Mouse (Mus musculus): ENCODE data around the gene Haspin. TPM values are rescaled to one million over a fixed set of nuclear protein-coding genes. Genes with fewer than 3 reads are reported as not detected.

Gene Haspin
- polyA plus RNA-seq (2015; fragmentation: Nextera tagmentation; extraction: Ambion mirVana) = 2.9 and 3.1 TPM in 2 replicates

GRCm38 (mm10) chr11:73137591-73138501 is at the start of gene Haspin:
TSS of gene Haspin (minus strand) at chr11:73138294.

GRCm38 (mm10) chr11:73176608-73177508 is 38.8 kb upstream of the Haspin start, which contains the start of the genes Emc6 and Tax1bp3:
TSS of gene Emc6 (minus strand) at chr11:73177037.
TSS of gene Tax1bp3 (plus strand) at chr11:73177083.

GRCm38 (mm10) chr11:73159957-73160810 is 22.1 kb upstream of the Haspin start, which contains the start of gene P2rx5:
TSS of gene P2rx5 (plus strand) at chr11:73160421.

GRCm38 (mm10) chr11:73090283-73090682 is 47.8 kb downstream of the Haspin start, which contains the start of gene Itgae:
TSS of gene Itgae (plus strand) at chr11:73090583.

Other genes with a start within 250 kb of the Haspin start
- gene Atp2a3, start 177.1 kb downstream of the Haspin start, polyA plus RNA-seq (2015; fragmentation: Nextera tagmentation; extraction: Ambion mirVana) = 4.7 and 4.8 TPM in 2 replicates
- gene P2rx1, start 139.2 kb downstream of the Haspin start, polyA plus RNA-seq (2015; fragmentation: Nextera tagmentation; extraction: Ambion mirVana) = 1.0 and 1.1 TPM in 2 replicates
- 2.2 and 2.8 TPM in 2 replicates for gene Camkk1, start 119.3 kb downstream of the Haspin start, polyA plus RNA-seq (2015; fragmentation: Nextera tagmentation; extraction: Ambion mirVana)
- 5.6 and 8.5 TPM in 2 replicates for gene Ncbp3, start 90.5 kb downstream of the Haspin start, polyA plus RNA-seq (2015; fragmentation: Nextera tagmentation; extraction: Ambion mirVana)
- gene Itgae, start 47.7 kb downstream of the Haspin start, polyA plus RNA-seq (2015; fragmentation: Nextera tagmentation; extraction: Ambion mirVana) = 0.03 and 0.21 TPM in 2 replicates
- gene P2rx5, start 22.1 kb upstream of the Haspin start, polyA plus RNA-seq (2015; fragmentation: Nextera tagmentation; extraction: Ambion mirVana) = 0.50 TPM in 2 replicates
- gene Emc6, start 38.7 kb upstream of the Haspin start, polyA plus RNA-seq (2015; fragmentation: Nextera tagmentation; extraction: Ambion mirVana) = 111 and 130 TPM in 2 replicates
- gene Tax1bp3, start 38.8 kb upstream of the Haspin start, polyA plus RNA-seq (2015; fragmentation: Nextera tagmentation; extraction: Ambion mirVana) = 152 and 167 TPM in 2 replicates
- gene Ctns, start 60.7 kb upstream of the Haspin start, polyA plus RNA-seq (2015; fragmentation: Nextera tagmentation; extraction: Ambion mirVana) = 12.1 and 15.4 TPM in 2 replicates
- 4.2 and 5.5 TPM in 2 replicates for gene Shpk, start 61.2 kb upstream of the Haspin start, polyA plus RNA-seq (2015; fragmentation: Nextera tagmentation; extraction: Ambion mirVana)
- gene Trpv1, start 96.0 kb upstream of the Haspin start, polyA plus RNA-seq (2015; fragmentation: Nextera tagmentation; extraction: Ambion mirVana) = 0.10 and 0.35 TPM in 2 replicates
- gene Trpv3, start 129.1 kb upstream of the Haspin start, polyA plus RNA-seq (2015; fragmentation: Nextera tagmentation; extraction: Ambion mirVana) = 0.06 and 0.08 TPM in 2 replicates
- gene Aspa, start 191.3 kb upstream of the Haspin start, polyA plus RNA-seq (2015; fragmentation: Nextera tagmentation; extraction: Ambion mirVana) = 10.5 and 20.1 TPM in 2 replicates
- gene Gm49340, start 191.4 kb upstream of the Haspin start, polyA plus RNA-seq (2015; fragmentation: Nextera tagmentation; extraction: Ambion mirVana) = not detected in 2 replicates
- 0.57 TPM in 1 of 2 replicates, not detected in the other for gene Spata22, start 191.4 kb upstream of the Haspin start, polyA plus RNA-seq (2015; fragmentation: Nextera tagmentation; extraction: Ambion mirVana)
- gene Olfr20, start 212.5 kb upstream of the Haspin start, polyA plus RNA-seq (2015; fragmentation: Nextera tagmentation; extraction: Ambion mirVana) = not detected in 2 replicates
- gene Olfr376, start 233.0 kb upstream of the Haspin start, polyA plus RNA-seq (2015; fragmentation: Nextera tagmentation; extraction: Ambion mirVana) = not detected in 2 replicates

All from adrenal gland, postnatal 0 days (tissue).